Mouse (Mus musculus) kidney, adult 11 months (tissue): Measurements from ENCODE around the gene Hoxb4.

ENCODE experiments used
- DNase-seq: peaks from one replicate; pipeline ENCODE4 v3.0.0; 2022

The Hoxb4 gene

GRCm38 (mm10) chr11:96317608-96318367 is at the start of gene Hoxb4:
TSS of gene Hoxb4 (plus strand) at chr11:96318267.
- DNase-seq, result no peak

- peak; percentile 82 for DNase-seq
Observed at GRCm38 (mm10) chr11:96269869-96270268, 48.2 kb upstream of the Hoxb4 start.

DNA sequence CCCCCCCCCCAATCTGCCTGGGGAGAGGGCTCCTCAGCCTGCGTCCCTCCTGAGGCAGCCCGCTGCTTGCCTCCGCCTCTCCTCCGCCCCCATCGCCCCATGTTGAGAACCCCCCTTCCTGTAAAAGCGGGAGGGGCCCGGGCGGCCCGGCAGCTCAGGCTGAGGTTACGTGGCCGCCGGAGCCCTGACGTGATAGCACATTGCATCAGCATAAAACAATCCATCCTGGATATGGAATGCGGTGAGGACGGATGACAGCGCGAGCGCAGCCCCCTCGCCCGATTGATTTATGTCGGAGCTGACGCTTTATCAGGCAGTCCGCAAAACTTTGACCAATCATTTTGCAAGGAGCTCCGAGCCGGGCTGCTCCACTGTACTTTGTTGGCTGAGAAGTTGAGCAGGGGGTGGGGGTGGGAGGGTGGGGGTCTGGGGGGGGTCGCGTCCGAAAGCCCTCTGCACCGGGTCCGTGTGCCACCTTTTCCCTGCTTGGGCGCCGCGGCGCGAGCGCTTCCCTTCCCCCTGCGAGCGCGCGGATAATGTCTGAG is 47.0 kb upstream of the Hoxb4 start, which contains the start of gene Hoxb9:
TSS of gene Hoxb9 (plus strand) at position 462 of the 545 bp plus-strand sequence.
- peak; percentile 75 for DNase-seq

DNA sequence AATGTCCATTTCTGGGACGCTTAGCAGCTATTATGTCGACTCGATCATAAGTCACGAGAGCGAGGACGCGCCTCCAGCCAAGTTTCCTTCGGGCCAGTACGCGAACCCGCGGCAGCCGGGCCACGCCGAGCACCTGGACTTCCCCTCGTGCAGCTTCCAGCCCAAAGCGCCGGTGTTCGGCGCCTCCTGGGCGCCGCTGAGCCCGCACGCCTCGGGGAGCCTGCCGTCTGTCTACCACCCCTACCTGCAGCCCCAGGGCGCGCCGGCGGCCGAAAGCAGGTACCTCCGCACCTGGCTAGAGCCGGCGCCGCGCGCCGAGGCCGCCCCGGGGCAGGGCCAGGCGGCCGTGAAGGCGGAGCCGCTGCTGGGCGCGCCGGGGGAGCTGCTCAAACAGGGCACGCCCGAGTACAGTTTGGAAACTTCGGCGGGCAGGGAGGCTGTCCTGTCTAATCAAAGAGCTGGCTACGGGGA is 46.5 kb upstream of the Hoxb4 start:
- peak; percentile 81 for DNase-seq

- DNase-seq, result no peak
Observed at GRCm38 (mm10) chr11:96272024-96272921, 45.8 kb upstream of the Hoxb4 start.

DNA sequence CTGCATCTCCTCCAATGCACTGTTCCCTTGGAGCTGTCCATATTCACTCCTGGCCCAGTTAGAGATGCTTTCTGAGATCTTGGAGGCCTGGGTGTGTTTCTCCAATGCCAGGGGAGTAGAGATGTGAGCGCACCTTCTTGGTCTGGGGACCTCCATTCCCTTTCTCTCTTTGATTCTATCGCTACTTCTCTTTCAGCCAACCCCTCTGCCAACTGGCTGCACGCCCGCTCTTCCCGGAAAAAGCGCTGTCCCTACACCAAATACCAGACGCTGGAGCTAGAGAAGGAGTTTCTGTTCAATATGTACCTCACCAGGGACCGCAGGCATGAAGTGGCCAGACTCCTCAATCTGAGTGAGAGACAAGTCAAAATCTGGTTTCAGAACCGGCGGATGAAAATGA is 43.6 kb upstream of the Hoxb4 start:
- no peak for DNase-seq

DNA sequence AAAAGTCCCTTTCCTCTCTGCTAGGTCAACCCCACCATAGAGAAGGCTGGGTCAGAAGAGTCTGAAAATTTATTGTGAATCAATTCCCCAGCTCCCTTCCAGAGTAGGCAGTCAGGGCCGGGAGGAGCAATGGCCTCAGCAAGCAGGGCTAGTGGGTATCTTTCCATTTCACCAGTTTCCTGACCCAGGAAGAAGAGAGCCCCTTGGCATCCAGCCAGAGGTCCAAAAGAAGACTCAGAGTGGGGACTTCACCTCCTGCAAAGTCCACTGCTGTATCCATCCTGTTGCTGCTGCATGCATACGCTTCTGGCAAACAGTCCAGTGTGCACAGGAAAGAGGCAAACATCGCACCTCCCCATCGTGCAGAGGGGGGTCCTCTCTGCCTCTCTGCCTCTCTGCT is 42.2 kb upstream of the Hoxb4 start:
- DNase-seq, result no peak

DNA sequence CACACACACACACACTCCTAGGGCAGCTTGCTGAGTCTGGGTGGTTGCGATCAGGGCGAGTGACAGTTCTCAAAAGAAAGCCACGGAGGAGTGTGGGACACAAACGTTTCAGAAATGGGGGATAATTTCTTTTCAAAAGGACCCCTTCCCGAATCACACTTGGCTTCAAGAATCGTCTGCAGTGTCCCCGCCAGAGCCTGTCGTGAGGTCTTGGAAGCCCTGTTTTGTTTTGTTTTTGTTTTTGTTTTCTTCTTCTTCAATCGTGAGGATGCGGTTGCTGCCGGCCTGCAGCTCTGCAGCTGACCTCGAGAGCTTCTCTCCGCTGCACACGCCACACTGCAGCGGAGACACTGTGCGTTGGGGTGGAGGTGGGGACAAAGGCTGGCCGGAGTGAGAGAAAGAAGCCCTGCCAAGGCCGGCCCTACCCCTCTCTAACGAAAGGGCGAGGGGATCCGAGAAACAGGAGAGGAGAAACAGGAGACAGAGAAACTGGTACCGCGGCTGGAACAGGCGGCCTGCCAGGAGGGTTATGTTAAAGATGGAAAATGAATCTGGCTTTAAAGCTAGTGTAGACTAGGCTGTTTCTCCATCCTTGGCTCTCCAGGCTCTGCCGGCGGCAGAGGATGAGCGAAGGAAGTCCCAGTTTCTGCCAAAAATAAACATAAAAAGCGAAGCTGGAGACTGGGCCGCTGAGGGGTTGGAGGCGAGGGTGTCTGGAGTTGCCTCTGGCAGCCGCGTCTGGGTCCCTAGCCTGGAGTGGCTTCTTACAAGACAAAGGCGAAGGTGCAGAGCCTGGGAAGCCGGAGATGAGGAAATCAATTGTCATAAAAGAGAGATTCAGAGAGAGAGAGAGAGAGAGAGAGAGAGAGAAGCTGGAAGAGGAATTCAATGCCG is 40.7 kb upstream of the Hoxb4 start:
- DNase-seq, result no peak

- DNase-seq, result no peak
Observed at GRCm38 (mm10) chr11:96278324-96278723, 39.7 kb upstream of the Hoxb4 start.

GRCm38 (mm10) chr11:96278773-96279172 is 39.3 kb upstream of the Hoxb4 start:
- DNase-seq, result peak; percentile 90

DNA sequence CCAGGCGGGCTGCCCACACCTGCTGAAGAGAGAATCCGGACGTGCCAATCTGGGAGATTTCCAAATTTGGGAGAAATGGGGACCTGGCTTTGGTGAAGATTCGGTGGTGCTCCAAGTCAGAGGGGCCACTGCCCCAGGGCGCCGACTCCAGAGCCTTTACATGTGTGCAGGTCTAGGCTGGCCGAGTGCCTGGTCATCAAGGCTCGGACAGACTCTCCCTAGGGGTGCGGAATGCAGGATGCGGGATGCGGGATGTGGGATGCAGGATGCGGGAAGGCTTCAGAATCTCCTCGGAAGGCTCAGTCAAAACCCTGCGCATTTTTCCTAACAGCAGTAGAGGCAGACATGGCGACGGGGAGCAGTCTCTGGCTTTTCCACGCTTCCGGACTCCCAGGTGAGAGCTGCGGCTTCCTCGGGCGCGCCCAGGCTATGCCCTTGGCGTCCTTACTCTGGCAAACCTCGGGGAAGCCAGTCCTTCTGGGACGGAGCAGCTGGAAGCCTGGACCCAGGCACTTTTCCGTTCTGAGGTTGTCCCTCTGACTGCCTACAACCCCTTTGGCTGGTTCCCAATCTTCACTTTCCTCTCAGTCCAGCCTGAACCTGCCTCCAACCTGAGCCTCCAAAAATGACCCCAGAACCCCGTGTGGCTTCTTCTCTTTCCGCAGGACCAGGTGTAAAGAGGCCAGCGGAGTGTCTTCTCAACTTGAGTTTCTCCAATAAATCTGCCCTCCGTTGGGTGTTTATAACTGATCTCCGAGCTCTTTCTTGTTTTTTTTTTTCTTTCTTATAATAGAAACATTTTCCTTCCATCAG is 38.4 kb upstream of the Hoxb4 start:
- peak; percentile 64 for DNase-seq

DNA sequence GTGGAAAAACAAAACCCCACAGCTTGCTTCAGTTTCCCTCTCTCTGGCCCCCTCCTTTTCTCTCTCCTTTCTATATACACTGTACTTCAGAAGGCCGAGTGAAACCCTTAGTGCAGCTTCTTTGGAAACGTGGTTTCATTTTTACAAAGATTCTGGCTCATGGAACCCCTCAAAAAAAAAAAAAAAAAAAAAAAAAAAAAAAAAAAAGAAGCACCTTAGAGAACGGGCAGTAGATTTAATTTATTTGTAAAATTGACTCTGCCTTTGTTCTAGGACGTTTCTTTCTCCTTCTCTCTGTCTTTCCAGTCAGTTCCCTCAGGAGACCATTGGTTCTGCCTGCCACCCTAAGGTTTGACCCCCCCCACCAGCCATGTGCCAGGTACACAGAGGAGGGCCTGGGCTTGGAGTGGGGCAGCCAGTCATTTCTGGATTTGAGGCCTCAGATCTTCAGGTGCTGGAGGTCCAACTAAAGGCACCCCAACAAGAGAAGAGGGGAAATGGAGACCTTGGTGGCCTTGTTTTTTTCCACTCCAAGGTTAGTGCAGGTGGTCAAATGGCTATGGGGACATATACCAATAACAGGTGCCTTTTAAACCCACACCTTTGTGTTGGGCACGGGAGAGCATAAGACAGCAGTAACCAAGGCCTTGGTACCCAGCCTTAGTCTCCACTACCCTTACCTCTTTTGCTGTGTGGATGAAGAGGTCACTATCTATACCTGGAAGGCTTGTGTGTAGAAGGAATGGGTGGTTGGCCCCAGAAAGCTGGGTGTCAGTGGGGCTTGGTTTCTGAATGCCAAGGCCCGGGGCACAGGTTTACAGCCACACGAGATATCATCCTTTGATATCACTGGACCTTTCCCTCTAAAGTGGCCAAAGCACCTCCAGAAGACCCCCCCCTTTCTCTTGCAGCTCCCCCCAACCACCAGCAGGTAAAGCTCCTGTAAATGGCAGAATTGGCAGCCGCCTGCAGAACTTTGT is 37.4 kb upstream of the Hoxb4 start:
- DNase-seq, result peak; percentile 70

- DNase-seq, result no peak
Observed at GRCm38 (mm10) chr11:96281396-96281795, 36.7 kb upstream of the Hoxb4 start.

GRCm38 (mm10) chr11:96281855-96282570 is 36.1 kb upstream of the Hoxb4 start, which contains the start of gene Hoxb8:
TSS of gene Hoxb8 (plus strand) at chr11:96281905.
- DNase-seq, result no peak

DNA sequence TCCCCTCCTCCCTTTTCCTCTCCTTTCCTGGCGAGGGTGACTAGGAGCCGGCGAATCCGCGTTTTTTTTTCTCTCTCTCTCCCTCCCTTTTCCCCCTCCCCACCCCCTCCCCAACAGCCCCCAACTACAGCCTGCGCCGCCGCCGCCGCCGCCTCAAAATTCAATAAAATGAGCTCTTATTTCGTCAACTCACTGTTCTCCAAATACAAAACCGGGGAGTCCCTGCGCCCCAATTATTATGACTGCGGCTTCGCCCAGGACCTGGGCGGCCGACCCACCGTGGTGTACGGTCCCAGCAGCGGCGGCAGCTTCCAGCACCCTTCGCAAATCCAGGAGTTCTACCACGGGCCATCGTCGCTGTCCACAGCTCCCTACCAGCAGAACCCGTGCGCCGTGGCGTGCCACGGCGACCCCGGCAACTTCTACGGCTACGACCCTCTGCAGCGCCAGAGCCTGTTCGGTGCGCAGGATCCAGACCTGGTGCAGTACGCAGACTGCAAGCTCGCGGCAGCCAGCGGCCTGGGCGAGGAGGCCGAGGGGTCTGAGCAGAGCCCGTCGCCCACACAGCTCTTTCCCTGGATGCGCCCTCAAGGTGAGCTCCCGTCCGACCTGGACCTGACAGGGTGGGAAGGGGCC is 35.2 kb upstream of the Hoxb4 start:
- DNase-seq, result no peak

- DNase-seq, result no peak
Observed at GRCm38 (mm10) chr11:96284041-96284749, 33.9 kb upstream of the Hoxb4 start.

- peak; percentile 78 for DNase-seq
Observed at GRCm38 (mm10) chr11:96284774-96285734, 33.0 kb upstream of the Hoxb4 start.
